Mouse (Mus musculus) frontal cortex, postnatal 36 days (tissue): ENCODE data around the gene Olfr954.

Source experiments
- DNase-seq, 2 experiments: peaks; one replicate each; pipeline ENCODE4 v3.0.0; 2022; ENCODE audit warnings: low spot score in 2 of 2

Olfr954 gene

GRCm38 (mm10) chr9:39456401-39456800 is at the start of gene Olfr954:
Gene Olfr954, plus strand, starts transcription at chr9:39456701.
- no peak for DNase-seq

GRCm38 (mm10) chr9:39427048-39427447 is 29.5 kb upstream of the Olfr954 start, which contains the start of gene Olfr952:
Gene Olfr952, minus strand, starts transcription at chr9:39427148.
- DNase-seq, result no peak

GRCm38 (mm10) chr9:39471844-39472243 is 15.3 kb downstream of the Olfr954 start, which contains the start of gene Olfr955:
Gene Olfr955, minus strand, starts transcription at chr9:39471944.
- DNase-seq, result no peak

GRCm38 (mm10) chr9:39493895-39494294 is 37.4 kb downstream of the Olfr954 start, which contains the start of gene Olfr44:
Gene Olfr44, minus strand, starts transcription at chr9:39493995.
- DNase-seq, result no peak

- peak; percentile 36 to 70 for DNase-seq
These were observed 52.5 kb downstream of the Olfr954 start for GRCm38 (mm10) chr9:39508998-39509397.

GRCm38 (mm10) chr9:39509412-39509811 is 52.9 kb downstream of the Olfr954 start:
- DNase-seq, result no peak
